Mouse (Mus musculus): Measurements from ENCODE around the gene Faap100. TPM values are rescaled to one million over a fixed set of nuclear protein-coding genes. Genes with fewer than 3 reads are reported as not detected.
"Not testable (repeated sequence)": the region's sequence is repeated elsewhere in the genome, so short reads cannot be mapped to it uniquely, and the experiment has no call there.

The Faap100 gene
- total and polyA plus RNA-seq, 2 experiments from 2014 or later = 76.4 to 175 TPM

GRCm38 (mm10) chr11:120356319-120356840 lies 22.2 kb downstream of the Faap100 start:
- H3K9me3 ChIP-seq (ENCODE audit: low read length) = no peaks in the 10 kb centered on the region
- H3K36me3 ChIP-seq (ENCODE audit: insufficient read depth, low read length) = no peaks in the 10 kb centered on the region
- no peak overlapping the region for H3K9ac ChIP-seq (replicated peaks; ENCODE audit: low read length)
- no peak overlapping the region for H3K4me2 ChIP-seq (ENCODE audit: low read depth, low read length)
- TF ChIP-seq CTCF (IDR thresholded peaks at IDR 0.05; ENCODE audit: low read depth) = peak; percentile 52; the same call in 1 of the 2 replicates
- H3K4me3 ChIP-seq (ENCODE audit: low read length) = no peak overlapping the region
- 81% methylated on average over 15 of the region's 15 CpGs for WGBS
- H3K4me1 ChIP-seq (ENCODE audit: insufficient read depth, low read length) = peaks cover 36% of the 10 kb centered on the region
- H3K27me3 ChIP-seq (ENCODE audit: insufficient read depth, low read length) = no peaks in the 10 kb centered on the region
- ATAC-seq (no peak), DNase-seq (ENCODE audit: low spot score) (no peak)
- no peak overlapping the region for H3K27ac ChIP-seq

DNA sequence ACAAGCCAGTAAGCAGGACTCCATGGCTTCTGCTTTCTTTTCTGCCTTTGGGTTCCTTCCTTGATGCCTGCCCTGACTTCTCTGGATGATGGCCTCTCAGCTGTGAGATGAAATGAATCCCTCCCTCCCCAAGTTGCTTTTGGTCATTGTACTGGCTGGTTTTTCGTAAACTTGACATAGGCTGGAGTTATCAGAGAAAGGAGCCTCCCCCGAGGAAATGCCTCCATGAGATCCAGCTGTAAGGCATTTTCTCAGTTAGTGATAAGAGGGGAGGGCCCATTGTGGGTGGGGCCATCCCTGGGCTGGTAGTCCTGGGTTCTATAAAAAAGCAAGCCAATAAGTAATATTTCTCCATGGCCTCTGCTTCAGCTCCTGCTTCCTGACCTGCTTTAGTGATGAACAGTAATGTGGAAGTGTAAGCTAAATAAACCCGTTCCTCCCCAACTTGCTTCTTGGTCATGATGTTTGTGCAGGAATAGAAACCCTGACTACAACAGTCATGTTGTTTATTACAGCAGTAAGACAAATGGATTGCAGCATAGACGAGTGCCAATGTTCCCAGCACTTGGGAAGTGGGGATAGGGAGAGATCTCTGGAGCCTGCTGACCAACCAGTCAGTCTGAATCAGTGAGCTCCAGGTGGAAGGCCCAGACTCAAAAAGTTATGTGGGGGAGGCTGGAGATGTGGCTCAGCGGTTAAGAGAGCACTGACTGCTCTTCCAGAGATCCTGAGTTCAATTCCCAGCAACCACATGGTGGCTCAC lies 23.1 kb downstream of the Faap100 start:
- DNase-seq (ENCODE audit: low spot score) = no peak
- Histone ChIP-seq H3K27ac (no peak overlapping the region), H3K36me3 (ENCODE audit: insufficient read depth, low read length) (no peaks in the 10 kb centered on the region), H3K4me3 (ENCODE audit: low read length) (no peak overlapping the region), H3K9ac (replicated peaks; ENCODE audit: low read length) (no peak overlapping the region), H3K9me3 (ENCODE audit: low read length) (no peaks in the 10 kb centered on the region), H3K4me2 (ENCODE audit: low read depth, low read length) (no peak overlapping the region), H3K27me3 (ENCODE audit: insufficient read depth, low read length) (no peaks in the 10 kb centered on the region), H3K4me1 (ENCODE audit: insufficient read depth, low read length) (peaks cover 36% of the 10 kb centered on the region)
- ATAC-seq = no peak
- no peak for TF ChIP-seq CTCF (IDR thresholded peaks at IDR 0.05; ENCODE audit: low read depth)
- WGBS = 80% methylated on average over 5 of the region's 5 CpGs

DNA sequence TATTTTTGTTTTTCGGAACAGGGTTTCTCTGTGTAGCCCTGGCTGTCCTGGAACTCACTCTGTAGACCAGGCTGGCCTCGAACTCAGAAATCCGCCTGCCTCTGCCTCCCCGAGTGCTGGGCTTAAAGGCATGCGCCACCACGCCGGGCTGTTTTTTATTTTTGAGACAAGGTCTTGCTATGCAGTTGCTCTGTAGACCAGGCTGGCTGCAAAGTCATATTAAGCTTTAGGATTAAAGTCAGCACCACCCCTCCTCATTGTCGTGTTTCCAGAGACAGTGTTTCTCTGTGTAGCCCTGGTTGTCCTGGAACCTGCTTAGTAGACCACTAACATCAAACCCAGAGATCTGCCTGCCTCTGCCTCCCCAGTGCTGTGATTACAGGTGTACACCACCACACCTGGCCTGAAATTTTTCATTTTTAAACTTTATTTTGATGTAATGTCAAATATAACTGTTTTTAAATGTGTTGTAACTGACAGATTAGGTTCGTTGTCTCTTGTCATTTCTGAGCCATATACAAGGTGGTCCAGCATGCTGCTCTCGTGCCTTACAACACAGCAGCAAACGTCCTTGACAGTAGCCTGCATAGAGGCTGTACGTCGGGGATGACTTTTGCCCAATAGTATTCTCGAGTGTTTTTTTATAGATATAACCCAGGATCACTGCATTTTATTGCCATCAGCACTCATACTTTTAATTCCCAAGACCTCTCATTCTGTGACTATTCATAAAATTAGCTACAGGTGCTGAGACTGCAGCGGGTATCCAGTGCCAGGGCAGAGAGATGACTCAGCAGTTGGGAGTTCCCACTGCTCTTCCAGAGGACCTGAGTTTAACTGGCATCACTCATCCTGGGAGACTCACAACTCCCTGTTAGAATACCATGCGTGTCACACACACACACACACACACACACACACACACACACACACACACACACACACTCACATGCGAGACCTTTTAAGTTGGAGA lies 24.0 kb downstream of the Faap100 start:
- H3K27ac ChIP-seq = no peak overlapping the region
- peaks cover 30% of the 10 kb centered on the region for H3K4me1 ChIP-seq (ENCODE audit: insufficient read depth, low read length)
- H3K9ac ChIP-seq (replicated peaks; ENCODE audit: low read length) = no peak overlapping the region
- no peaks in the 10 kb centered on the region for H3K9me3 ChIP-seq (ENCODE audit: low read length)
- 89% methylated on average over 17 of the region's 17 CpGs for WGBS
- no peak overlapping the region for H3K4me2 ChIP-seq (ENCODE audit: low read depth, low read length)
- no peak for TF ChIP-seq CTCF (IDR thresholded peaks at IDR 0.05; ENCODE audit: low read depth)
- no peak for DNase-seq (ENCODE audit: low spot score)
- no peak overlapping the region for H3K4me3 ChIP-seq (ENCODE audit: low read length)
- H3K27me3 ChIP-seq (ENCODE audit: insufficient read depth, low read length) = no peaks in the 10 kb centered on the region
- no peaks in the 10 kb centered on the region for H3K36me3 ChIP-seq (ENCODE audit: insufficient read depth, low read length)
- ATAC-seq = no peak

GRCm38 (mm10) chr11:120353500-120354303 lies 24.9 kb downstream of the Faap100 start:
- WGBS = 31% methylated on average over 26 of the region's 26 CpGs
- no peaks in the 10 kb centered on the region for H3K36me3 ChIP-seq (ENCODE audit: insufficient read depth, low read length)
- TF ChIP-seq CTCF (IDR thresholded peaks at IDR 0.05; ENCODE audit: low read depth) = peak; percentile 76
- ATAC-seq = no peak
- H3K4me2 ChIP-seq (ENCODE audit: low read depth, low read length) = 0 out of 2 replicates have a peak overlapping the region, but pooled peaks have one; percentile 16
- H3K27me3 ChIP-seq (ENCODE audit: insufficient read depth, low read length) = no peaks in the 10 kb centered on the region
- H3K27ac ChIP-seq = peak overlapping the region; percentile 100; the same call in 1 of the 2 replicates
- DNase-seq (ENCODE audit: low spot score) = no peak
- H3K9me3 ChIP-seq (ENCODE audit: low read length) = no peaks in the 10 kb centered on the region
- H3K9ac ChIP-seq (replicated peaks; ENCODE audit: low read length) = no peak overlapping the region
- H3K4me3 ChIP-seq (ENCODE audit: low read length) = no peak overlapping the region
- peaks cover 26% of the 10 kb centered on the region for H3K4me1 ChIP-seq (ENCODE audit: insufficient read depth, low read length)

DNA sequence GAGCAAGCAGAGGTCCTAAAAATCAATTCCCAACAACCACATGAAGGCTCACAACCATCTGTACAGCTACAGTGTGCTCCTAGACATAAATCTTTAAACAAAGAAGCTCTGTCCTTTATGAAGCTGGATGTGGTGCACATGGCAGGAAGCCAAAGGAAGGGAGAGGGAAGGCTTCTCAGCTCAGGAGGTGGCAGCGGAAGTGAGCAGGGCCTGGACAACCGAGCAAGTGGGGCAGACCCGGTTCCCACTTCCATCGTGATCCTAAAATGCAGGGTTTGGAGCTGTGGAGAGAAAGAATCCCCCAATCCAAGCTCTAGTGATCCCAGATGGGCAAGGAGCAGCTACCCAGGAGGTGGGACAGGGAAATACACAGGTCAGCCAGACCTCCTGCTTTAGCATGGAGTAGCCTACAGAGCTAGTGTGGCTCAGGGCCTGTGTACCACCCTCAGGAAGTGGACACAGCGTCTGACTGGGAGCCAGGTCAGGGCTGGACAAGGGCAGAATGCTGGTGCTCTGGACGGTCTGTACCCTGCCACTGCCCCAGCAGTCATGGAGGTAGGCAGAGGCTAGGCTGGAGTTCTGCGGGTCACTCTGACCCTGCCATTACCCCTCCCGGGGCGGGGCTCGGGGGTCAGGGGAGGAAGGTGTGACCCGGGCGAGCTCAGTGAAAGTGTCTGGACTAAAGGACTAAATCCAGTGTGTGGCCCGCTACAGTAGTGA lies 25.8 kb downstream of the Faap100 start:
- TF ChIP-seq CTCF (IDR thresholded peaks at IDR 0.05; ENCODE audit: low read depth) = no peak
- ATAC-seq = no peak
- Histone ChIP-seq H3K36me3 (ENCODE audit: insufficient read depth, low read length) (no peaks in the 10 kb centered on the region), H3K4me1 (ENCODE audit: insufficient read depth, low read length) (peaks cover 17% of the 10 kb centered on the region), H3K27me3 (ENCODE audit: insufficient read depth, low read length) (no peaks in the 10 kb centered on the region), H3K9ac (replicated peaks; ENCODE audit: low read length) (no peak overlapping the region), H3K4me3 (ENCODE audit: low read length) (no peak overlapping the region), H3K9me3 (ENCODE audit: low read length) (no peaks in the 10 kb centered on the region), H3K4me2 (ENCODE audit: low read depth, low read length) (no peak overlapping the region), H3K27ac (peak overlapping the region; percentile 100)
- DNase-seq (ENCODE audit: low spot score) = peak; percentile 77
- WGBS = 57% methylated on average over 13 of the region's 13 CpGs

GRCm38 (mm10) chr11:120352093-120352350 lies 26.5 kb downstream of the Faap100 start:
- WGBS = 83% methylated on average over 5 of the region's 5 CpGs
- not testable (repeated sequence) for H3K27me3 ChIP-seq (ENCODE audit: insufficient read depth, low read length)

More at GRCm38 (mm10) chr11:120352093-120352350, 26.5 kb downstream of the Faap100 start:
- not testable (repeated sequence) for H3K4me2 ChIP-seq (ENCODE audit: low read depth, low read length); ATAC-seq; H3K9ac ChIP-seq (replicated peaks; ENCODE audit: low read length); DNase-seq (ENCODE audit: low spot score); H3K9me3 ChIP-seq (ENCODE audit: low read length); H3K36me3 ChIP-seq (ENCODE audit: insufficient read depth, low read length); H3K4me3 ChIP-seq (ENCODE audit: low read length)
- Histone ChIP-seq H3K27ac (peak overlapping the region; percentile 100; the same call in 1 of the 2 replicates), H3K4me1 (ENCODE audit: insufficient read depth, low read length) (peaks cover 12% of the 10 kb centered on the region)

Data from hindbrain, postnatal 0 days (tissue).